Mouse (Mus musculus) frontal cortex, adult 2 months (tissue): ENCODE measurements around the gene Odf3b. TPM values are rescaled to one million over a fixed set of nuclear protein-coding genes. Genes with fewer than 3 reads are reported as not detected.
A peak's percentile ranks its signal among the peaks of the same experiment; 100 is the strongest.

Source experiments
- DNase-seq, 2 experiments: peaks; one replicate each; pipeline ENCODE4 v3.0.0; 2022; ENCODE audit warnings: low spot score in 1 of 2; ENCODE audit errors: extremely low spot score in 1 of 2
- polyA plus RNA-seq: library from polyadenylated mRNA; depleted of rRNA; stranded (reverse); fragments of >200 nt; gene quantifications from 2 replicates; pipeline ENCODE4 v1.2.3, GENCODE M21; 2012

Odf3b gene
- polyA plus RNA-seq, 1 experiment, result 2.4 TPM

DNA sequence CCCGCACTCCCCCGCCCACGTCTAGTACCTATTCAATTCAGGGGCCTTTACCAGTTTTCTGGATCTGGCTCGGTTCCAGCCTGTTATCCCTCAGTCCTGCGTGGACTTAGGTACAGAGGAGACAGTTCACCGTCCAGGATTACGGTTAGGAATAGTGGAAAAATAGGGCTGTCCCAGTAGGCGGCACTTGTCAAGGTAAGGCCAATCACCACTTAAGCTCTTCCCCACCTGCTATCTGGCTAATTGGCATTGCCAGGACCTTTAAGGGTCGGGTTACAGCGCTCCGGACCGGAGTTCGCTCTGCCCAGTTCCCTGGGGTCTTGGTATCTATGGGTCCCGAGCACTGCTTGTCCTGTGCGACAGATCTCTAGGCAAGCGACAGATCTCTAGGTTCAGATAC lies 2.1 kb downstream of the Odf3b start, which contains the start of gene Tymp:
Gene Tymp (minus strand): TSS at position 83 of the 400 bp plus-strand sequence.
- DNase-seq, result no peak

DNA sequence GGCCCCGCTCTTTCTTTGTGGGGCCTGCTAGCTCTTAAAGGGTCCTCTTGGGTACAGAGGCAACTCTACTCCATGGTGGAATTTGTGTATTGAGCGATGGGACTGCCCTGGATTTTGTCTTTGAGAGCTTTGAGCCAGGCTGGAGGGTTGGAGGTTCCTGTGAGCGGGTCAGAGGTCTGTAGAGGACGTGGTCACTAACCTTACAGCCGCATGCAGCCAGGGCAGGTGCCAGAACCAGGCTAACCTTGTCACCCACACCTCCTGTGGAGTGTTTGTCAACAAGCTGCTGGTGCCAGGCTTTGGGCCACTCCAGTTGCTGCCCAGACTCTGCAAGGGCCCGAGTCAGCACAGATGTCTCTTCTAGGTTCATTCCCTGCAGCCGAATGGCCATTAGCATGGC lies 3.0 kb downstream of the Odf3b start:
- DNase-seq, result no peak

DNA sequence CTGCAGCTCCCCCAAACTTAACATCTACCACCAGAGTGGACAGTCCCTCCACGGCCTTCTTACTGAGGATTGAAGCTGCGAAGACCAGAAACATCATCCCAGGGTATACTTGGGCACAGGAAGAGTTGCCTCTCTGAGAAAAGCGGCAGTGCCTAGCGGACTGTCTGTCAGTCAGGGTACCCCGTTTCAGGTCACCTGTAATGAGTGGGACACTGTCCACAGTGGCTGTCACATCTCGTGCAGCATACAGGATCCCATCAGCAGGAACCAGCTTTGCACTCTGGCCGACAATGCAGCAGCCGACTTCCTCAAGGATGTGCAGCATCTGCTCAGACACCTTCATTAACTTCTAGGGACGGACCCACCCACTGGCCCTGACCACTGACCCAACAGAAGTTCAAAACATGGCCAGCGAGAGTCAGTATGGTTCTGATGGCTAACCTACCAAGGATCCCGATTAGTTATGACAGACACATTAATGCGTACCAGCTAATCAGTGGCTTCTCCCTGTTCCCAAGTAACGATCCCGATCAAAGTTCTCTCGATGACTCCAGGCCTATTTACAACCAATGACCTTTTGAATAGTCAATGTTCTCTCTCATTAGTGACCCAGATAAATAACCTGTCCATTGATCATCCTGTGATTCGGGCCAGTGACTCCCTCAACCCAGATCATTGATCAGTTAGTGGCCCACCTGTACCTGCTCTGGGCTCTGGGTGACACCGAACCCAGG lies 4.1 kb downstream of the Odf3b start:
- no peak for DNase-seq

DNA sequence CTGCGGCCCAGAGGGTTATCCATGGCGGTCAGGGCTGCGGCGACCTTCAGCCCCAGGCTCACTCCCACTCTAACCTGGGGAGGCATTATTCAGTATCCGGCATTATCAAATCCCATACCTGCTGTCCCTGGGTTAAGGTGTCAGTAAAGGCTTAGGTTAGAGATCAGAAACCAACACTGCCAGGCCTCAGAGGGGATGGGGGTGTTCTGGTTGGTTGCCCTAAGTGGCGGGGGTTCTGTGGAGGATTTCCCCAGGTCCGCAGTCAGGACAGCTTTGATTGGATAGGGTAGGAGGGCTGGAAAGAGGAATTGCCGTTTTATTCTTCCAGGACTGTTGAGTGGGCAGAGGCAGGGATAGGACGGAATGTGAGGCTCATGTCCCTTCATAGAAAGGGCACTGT lies 4.7 kb downstream of the Odf3b start:
- DNase-seq, result no peak

DNA sequence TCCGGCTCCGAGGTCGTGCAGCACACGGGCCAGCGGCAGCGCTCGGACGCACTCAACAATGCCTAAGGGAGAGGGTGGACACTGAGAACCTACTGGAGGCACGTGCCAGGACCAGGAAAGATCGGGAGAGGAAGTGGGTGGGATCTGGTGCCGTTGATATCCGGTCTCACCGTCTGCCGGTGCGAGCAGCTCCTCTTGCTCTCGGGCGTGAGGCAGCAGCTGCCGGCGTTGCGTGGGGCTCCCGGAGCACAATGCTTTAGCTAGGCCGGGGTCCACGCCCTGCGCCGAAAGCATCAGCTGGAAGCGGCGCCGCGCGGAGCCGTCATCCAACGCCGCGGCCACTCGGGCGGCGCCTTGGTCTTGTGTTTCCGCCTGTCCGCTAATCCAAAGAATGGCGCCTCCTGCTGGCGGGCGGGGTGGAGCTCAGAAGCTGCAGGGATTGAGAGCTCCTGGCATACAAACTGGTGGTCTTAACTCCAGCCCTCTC lies 5.3 kb downstream of the Odf3b start, which contains the start of gene Sco2:
Gene Sco2 (minus strand): TSS at position 85 of the 487 bp plus-strand sequence.
- peak; percentile 81 to 95 for DNase-seq

DNA sequence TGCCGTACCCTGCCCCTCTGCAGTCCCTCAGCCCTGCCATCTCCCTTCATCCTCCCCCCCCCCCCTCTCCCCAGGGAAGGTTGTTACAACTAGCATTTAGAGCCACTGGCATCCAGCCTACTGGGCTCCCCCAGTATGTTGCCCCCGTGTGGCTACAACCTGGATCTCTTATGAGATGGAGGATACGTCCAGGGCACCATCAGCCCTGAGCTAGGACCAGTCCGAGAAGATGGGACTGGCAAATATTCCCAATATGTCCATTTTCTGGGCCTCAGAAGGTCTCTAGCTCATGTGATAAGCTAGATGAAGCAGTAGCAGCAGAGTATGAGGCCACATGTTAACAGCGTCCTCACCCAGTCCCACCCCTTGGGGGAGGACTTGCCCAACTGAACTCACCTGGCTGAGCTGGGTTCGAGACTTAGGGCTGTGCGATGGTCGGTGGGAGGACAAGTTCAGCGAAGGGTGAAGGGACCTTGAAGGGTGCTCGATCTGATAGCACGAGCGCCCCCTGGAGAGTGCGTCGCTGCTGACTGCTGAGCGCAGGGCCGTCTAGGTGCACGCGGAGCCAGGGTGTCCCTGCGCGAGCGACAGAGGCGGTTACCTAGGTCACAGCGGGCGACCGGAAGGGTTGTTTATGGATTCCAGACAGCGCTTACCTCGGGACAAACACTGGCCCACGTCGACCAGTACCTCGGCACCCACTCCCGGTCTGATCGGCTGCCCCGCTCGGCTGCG lies 5.9 kb downstream of the Odf3b start:
- peak; percentile 64 to 89 for DNase-seq

DNA sequence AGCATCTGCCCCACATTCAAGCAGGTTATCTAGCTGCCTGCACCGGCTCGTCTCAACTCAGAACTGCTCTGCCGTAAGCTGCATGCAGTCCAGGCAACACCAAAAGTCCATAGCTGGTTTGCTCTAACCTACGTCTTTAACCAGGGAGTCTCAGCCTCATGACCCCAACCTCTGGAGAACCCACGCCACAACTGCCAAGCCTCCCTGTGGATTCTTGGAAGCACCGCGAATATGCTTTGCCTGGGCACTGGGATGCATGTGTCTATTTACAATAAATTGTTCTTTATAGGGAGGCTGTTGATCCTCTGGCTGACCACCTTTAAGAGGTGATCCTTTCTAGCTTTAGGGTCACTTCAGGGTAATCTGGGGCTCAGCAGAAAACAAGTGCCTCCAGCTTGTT lies 6.5 kb downstream of the Odf3b start:
- no peak for DNase-seq

DNA sequence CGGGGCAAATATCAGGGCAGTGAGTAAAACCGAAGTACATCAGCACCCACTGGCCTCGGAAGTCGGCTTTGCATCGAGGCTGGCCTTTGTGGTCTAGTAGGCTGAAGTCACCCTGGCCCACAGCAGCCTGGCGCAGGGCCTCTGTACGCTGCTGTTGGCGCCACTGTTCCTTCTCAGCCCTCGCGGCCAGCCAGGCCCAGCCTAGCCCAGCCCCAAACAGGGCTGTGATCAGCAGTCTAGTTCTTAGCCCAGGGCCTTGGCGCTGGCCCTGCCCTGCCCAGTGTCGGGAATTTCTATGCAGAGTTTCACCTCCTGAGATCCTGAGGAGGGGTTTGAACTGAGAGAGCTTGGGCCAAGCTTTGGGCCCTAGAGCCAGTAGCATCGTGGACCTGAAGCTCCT lies 7.0 kb downstream of the Odf3b start:
- DNase-seq, result no peak

DNA sequence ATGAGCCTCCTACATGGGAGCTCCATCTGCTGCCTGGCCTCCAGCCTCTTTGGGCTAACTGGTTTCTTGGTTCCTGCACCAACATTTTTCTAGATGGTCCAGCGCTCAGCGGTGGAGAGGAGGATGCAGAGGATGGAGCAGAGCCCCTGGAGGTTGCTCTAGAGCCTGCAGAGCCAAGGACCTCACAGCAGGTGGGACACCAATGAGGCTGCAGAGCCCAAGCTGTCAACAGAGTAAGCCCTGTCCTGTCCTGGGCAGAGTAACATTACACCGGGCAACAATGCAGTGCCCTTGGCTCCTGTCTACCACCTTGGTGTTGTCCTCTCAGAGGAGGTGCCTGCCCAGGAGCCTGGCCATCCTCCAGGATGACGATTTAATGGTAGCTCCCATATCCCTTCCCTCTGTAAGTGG lies 13.9 kb downstream of the Odf3b start:
- no peak for DNase-seq

DNA sequence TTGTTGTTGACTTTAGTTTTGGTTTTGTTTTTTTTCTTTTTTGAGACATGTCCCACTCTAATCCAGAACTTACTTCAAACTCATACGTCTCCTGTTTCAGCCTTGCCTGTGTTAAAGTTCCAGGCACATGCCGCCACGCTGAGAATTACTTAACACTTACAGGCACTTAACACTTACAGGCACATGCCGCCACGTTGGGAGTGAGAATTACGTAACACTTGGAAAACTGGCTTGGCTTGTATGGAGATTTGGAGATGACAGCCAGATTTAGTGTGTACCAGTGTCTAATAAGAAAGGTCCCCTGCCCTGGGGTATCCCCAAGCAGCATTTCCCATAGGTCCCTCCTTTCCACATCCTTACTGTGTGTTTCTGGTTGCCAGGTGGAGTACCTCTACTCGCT lies 16.0 kb downstream of the Odf3b start:
- DNase-seq, result no peak

DNA sequence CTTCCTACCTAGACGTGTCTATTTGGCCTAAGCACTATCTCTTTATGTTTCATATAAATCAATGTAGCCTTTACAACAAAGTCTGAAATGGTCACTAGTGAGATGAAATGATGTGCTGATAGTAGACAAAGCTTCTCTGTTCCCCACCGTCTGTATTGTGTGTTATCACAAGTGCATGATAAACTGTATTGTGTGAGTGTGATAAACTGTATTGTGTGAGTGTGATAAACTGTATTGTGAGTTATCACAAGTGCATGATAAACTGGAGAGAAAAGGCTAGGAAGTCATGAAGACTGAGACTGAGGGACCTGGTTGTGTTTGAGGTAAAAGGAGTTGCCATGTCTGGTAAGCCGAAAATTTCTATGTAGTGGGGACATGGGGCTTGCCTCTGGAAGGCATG lies 20.3 kb downstream of the Odf3b start:
- DNase-seq, result no peak

DNA sequence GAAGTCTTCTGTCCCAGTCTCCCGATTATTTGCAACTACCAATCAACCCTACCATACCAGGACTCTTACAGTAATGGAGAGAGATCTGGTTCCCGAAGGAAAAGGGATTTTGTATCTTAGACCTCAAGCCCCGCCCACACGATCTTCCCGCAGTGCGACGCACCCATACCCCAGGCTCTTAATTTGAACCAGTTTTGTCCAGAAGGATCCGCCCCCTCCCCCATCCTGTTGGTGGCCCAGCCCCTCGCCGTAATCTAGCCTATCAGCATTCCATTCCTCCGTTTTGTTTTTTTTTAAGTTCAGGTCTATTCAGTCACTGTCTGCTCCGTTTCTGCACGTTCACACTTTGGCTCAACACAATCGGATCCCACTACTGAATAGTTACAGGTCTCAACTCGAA lies 22.7 kb downstream of the Odf3b start:
- peak in 1 of 2 experiments; percentile 64 for DNase-seq

DNA sequence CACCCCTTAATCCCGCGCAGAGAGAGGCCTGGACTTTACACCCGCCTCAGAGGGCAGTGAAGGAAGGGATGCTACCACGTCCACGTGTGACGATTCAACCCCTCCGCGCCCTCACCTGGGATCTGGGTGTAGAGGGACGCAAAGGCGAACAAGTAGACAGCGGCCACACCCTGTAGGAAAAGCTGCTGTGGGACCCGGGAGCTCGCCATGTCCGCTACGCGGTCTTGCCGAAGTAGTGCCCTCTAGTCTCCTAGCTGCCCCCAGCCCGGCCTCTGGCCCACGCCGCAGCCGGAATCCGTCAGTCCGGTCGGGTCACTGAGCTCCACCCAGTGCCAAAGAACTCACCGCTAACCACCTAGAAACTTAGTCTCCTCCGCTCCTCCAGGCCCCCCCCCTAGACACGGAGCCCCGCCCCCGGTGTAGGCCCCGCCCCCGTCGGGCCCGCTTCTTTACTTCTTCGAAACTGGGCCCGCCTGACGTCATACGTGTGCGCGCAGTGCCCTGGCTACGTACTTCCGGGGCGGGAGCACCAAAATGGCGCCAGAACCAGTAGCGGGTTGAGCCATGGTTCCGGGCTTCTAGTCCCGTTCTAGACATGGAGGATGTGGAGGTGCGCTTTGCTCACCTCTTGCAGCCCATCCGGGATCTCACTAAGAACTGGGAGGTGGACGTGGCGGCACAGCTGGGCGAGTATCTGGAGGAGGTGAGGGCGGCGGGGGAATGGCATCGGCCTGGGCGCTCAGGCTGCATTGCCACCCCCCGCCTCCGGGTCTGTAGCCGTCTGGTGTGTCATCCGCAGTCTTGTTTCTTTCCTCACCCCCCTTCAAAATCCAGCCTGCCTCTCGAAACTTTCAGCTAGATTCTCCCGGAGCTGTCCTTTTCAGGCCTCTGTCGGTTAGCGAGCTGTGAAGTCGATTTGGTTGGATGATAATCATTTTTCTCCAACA lies 23.6 kb downstream of the Odf3b start, which contains the start of the genes Lmf2 and Ncaph2:
Gene Lmf2 (minus strand): TSS at position 419 of the 947 bp plus-strand sequence.
Gene Ncaph2 (plus strand): TSS at position 479 of the 947 bp plus-strand sequence.
- DNase-seq, result peak; percentile 86 to 96

DNA sequence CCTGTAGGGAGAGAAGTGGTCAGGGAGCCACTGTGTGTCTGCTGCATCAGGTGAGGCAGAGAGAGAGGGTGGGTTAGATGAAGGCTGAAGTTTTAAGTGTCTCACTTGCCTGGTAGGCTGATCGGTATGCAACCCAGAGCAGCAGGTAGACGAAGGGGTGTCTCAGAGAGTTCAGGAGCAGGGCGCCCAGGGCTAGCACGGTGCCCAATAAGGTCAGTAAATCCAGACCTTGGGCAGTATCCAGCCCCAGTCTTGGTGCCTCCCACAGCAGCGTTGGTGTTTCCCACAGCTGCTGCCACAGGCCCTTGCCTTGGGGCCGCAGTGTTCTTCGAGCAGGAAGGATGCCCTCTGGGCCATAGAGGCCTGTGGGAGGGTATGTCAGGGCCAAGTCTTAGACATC lies 24.6 kb downstream of the Odf3b start:
- no peak for DNase-seq

DNA sequence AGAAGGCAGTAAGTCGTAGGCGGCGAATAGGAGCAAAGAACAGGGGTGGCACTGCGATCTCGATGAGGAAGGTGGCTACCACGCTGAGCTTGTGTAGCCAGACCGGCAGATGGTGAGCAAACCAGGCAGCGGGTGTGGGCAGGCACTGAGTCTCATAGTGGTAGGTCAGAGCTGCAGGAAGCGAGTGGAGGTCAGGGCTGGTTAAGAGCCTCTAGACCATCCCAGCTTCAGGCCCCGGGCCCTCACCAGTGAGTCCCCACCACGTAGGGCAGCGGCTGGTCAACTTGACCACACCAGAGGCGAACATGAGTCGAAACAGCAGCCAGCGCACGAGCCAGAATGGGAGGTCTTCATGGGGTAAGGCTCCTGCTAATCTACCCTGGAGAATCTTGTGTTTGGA lies 25.2 kb downstream of the Odf3b start:
- DNase-seq, result no peak

DNA sequence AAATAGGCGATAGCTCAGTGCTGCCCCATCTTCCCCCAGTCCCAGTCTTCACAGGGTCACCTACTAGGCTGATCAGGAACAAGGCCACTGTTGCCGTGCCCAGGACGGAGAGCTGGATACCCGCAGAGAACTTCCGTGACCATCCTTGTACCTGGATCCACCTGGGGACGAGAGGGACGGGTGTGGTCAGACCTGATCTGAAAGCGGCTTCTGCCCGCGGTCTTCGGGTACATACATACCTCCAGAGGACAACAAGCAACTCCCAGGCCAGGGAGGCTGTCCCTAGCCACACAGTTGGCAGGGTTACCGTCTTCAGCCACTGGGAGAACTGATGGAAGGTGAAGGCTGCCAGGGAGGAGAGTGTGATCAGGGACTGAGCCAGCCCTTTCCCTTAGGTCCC lies 26.3 kb downstream of the Odf3b start:
- DNase-seq, result no peak

DNA sequence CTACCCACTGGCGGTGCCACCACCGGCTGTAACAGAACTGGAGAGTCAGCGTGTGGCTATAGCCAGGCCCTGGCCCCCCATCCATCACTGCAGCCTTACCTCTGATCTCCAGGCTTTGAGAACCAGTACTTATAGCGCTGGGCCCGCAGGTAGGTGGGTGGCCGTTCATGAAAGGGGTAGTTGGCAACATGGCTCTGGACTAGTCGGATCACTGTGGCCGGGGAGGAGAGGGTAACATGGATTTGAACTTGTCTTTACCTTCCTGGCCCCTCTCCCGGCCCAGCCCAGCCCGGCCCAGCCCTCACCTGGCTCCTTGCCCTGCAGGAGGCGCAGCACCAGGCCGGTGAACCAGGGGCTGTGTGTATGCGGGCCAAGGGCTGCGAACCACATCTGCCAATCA lies 27.0 kb downstream of the Odf3b start:
- DNase-seq, result no peak

DNA sequence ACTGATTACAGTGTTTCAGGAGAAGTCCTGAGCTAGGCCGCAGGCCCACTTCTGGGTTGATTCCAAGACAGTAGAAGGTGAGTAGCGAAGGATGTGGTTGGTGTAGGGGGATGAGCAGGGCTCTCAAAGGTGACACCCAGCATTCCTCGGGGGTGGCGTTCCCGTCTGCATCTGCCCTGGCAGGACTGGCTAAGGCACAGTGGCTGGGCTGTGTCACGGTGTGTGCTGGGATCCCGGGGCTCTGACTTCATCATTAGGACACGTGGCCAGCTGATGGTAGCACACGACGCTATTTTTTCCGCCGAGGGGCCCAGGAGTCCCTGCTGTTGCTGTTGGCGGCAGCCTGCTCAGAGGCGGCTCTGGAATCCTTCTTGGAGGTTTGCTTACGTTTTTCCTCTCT lies 27.8 kb downstream of the Odf3b start:
- DNase-seq, result no peak

DNA sequence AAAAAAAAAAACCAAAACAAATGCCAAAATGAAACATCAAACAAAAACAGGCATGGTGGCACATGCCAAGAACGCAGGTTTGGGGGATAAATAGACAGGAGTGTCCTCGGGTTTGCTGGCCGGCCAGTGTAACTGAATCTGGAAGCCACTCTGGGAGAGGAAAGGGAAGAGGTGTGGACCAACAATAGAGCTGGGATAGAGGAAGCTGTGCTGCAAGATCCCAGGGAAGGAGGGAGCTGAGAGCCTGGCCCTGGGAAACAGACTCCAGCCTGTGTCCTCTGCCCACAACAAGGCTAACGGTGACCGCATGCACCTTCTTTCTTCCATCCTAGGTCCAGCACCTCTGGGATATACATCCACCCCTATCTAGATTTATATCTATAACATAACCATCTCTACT lies 28.6 kb downstream of the Odf3b start:
- no peak for DNase-seq

DNA sequence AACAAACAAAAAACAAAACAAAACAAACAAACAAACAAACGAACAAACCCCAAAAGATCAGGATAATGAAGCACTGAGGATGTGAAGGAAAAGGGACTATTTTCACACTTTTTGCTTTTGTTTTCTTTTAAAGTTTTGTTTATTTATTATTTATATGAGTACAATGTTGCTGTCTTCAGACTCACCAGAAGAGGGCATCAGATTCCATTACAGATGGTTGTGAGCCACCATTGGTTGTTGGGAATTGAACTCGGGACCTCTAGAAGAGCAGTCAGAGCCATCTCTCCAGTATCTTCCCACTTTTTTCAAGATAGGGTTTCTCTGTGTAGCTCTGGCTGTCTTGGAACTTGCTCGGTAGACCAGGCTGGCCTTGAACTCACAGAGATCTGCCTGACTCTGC lies 35.8 kb downstream of the Odf3b start:
- no peak for DNase-seq

DNA sequence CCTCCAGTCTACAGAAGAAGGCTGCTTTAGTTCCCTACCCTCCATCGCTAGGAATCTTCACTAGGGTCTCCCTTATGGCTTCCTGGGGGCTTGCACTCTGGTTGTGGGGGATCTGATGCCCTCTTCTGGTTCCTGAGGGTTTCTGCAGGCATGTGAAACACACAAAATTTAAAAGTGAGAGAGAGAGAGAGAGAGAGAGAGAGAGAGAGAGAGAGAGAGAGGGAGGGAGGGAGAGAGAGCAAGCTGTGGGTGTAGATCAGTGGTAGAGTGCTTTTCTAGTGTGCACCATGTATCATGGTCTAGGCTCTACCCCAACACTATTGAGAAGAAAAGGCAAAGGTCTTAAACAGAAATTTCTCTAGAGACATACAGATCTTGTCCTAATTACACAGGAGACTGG lies 37.4 kb downstream of the Odf3b start:
- no peak for DNase-seq
